Mouse (Mus musculus): ENCODE measurements around the gene Ptprd.

DNA sequence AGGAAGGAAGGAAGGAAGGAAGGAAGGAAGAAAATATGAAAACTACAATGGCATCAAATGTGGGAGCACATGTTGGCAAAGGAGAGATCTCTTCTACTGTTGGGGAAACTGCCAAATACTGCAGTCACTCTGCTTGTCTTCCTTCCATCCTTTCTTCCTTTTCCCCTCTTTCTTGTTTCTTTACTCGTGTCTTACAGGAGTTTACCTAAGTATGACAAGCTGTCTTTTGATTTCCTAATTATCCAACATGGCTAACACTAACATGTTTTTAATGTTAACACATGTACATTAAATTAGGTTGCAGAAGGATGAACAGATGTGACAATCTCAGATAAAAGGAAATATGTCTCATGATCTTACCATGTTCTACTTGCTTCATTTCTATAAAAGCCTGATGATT, 625.5 kb downstream of the Ptprd start:
- TF ChIP-seq POLR2A (IDR thresholded peaks at IDR 0.05; ENCODE audit: borderline replicate concordance, extremely low read depth, insufficient read depth, insufficient read length, poor library complexity, severe bottlenecking) (no peak), CTCF (IDR thresholded peaks at IDR 0.05; ENCODE audit: borderline replicate concordance, extremely low read depth, insufficient read depth, insufficient read length) (no peak)
